Mouse (Mus musculus) lung, postnatal 0 days (tissue): ENCODE data around the gene Arid2. TPM values are rescaled to one million over a fixed set of nuclear protein-coding genes. Genes with fewer than 3 reads are reported as not detected.

Experiments used
- ATAC-seq: fragments of 200-750 bp; cut with Nextera tagmentation; 2 replicates; pipeline ENCODE4 v1.8.0; 2017; ENCODE audit warnings: moderate library complexity
- DNase-seq: peaks from one replicate; pipeline ENCODE4 v3.0.0-alpha.2; 2016; ENCODE audit warnings: low spot score
- H3K27ac ChIP-seq: fragments of 300-500 bp; sonication (generic); 2 replicates; pipeline ENCODE4 v1.5.1; 2014; ENCODE audit warnings: antibody characterized with exemption, mild to moderate bottlenecking, low read length, mixed read lengths
- H3K27me3 ChIP-seq: fragments of 300-500 bp; sonication (generic); replicated peaks from 2 replicates; pipeline ENCODE4 v1.6.1; 2014; ENCODE audit warnings: low read length, mixed read lengths; ENCODE audit not compliant: insufficient read depth
- H3K36me3 ChIP-seq: fragments of 300-500 bp; sonication (generic); 2 replicates; pipeline ENCODE4 v1.6.1; 2014; ENCODE audit warnings: low read length, mixed read lengths; ENCODE audit not compliant: insufficient read depth
- H3K4me1 ChIP-seq: fragments of 300-500 bp; sonication (generic); 2 replicates; pipeline ENCODE4 v1.6.1; 2014; ENCODE audit warnings: antibody characterized with exemption, low read depth, low read length, mixed read lengths; ENCODE audit not compliant: insufficient read depth
- H3K4me2 ChIP-seq: fragments of 300-500 bp; sonication (generic); replicated peaks from 2 replicates; pipeline ENCODE4 v1.6.1; 2014; ENCODE audit warnings: low read depth, mild to moderate bottlenecking, low read length, moderate library complexity, mixed read lengths
- H3K4me3 ChIP-seq: fragments of 300-500 bp; sonication (generic); 2 replicates; pipeline ENCODE4 v1.5.1; 2014; ENCODE audit warnings: low read depth, low read length
- H3K9ac ChIP-seq: fragments of 300-500 bp; sonication (generic); replicated peaks from 2 replicates; pipeline ENCODE4 v1.6.1; 2014; ENCODE audit warnings: low read depth, mild to moderate bottlenecking
- H3K9me3 ChIP-seq: fragments of 300-500 bp; sonication (generic); 2 replicates; pipeline ENCODE4 v1.6.1; 2016; ENCODE audit warnings: low read length, mixed read lengths
- CTCF ChIP-seq: IDR thresholded peaks from 2 replicates; pipeline ENCODE4 v1.5.1; 2016; ENCODE audit warnings: antibody characterized with exemption, mild to moderate bottlenecking
- EP300 ChIP-seq: IDR thresholded peaks from 2 replicates; pipeline ENCODE4 v1.6.1; 2016; ENCODE audit warnings: antibody characterized with exemption, mild to moderate bottlenecking, control low read depth
- whole genome bisulfite sequencing: fragments of 180-500 bp; shearing (Covaris S2); extraction: QIAGEN DNeasy Blood & Tissue Kit; methylation state at CpG from one replicate; pipeline ENCODE4 v1.1.7; 2014; 5-methylcytosine and 5-hydroxymethylcytosine counted together
- polyA plus RNA-seq: library from polyadenylated mRNA; unstranded; fragments of >200 nt; fragmentation: Nextera tagmentation; extraction: Ambion mirVana; gene quantifications from 2 replicates; pipeline ENCODE4 v1.2.1, GENCODE M21; 2015

Arid2 gene
- polyA plus RNA-seq, 1 experiment from 2014 or later, result 15.3 TPM

- no peak overlapping the region for H3K4me3 ChIP-seq
- no peak overlapping the region for H3K4me2 ChIP-seq
- H3K36me3 ChIP-seq, result no peaks in the 10 kb centered on the region
- H3K9ac ChIP-seq, result no peak overlapping the region
- H3K27me3 ChIP-seq, result no peaks in the 10 kb centered on the region
- no peak overlapping the region for H3K27ac ChIP-seq
- WGBS, result over 99% methylated on average over 3 of the region's 3 CpGs
- no peak for TF ChIP-seq EP300
- no peak for TF ChIP-seq CTCF
- no peak for DNase-seq
- no peak for ATAC-seq
- peaks cover 7% of the 10 kb centered on the region for H3K9me3 ChIP-seq
- H3K4me1 ChIP-seq, result no peaks in the 10 kb centered on the region
Measured at GRCm38 (mm10) chr15:96264614-96265013, 22.7 kb upstream of the Arid2 start.

DNA sequence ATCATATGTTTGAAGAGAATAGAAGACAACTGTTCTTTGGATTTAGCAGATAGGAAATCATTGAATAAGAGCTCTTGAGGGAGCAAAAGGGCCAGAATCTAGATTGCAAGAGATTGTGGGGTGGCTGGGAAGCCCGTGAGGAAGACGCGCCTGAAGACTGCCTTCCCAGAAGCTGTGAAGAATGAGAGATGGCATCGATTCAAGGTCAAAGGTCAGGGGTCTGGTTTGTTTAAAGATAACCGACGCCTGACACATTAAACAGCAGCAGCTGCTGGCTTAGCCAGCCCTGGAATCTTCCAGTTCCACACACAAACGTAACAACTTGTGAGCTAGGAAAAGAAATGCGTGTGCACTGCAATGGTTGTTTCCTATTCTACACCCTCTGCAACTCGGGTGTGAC lies 19.4 kb upstream of the Arid2 start:
- H3K4me3 ChIP-seq, result no peak overlapping the region

DNA sequence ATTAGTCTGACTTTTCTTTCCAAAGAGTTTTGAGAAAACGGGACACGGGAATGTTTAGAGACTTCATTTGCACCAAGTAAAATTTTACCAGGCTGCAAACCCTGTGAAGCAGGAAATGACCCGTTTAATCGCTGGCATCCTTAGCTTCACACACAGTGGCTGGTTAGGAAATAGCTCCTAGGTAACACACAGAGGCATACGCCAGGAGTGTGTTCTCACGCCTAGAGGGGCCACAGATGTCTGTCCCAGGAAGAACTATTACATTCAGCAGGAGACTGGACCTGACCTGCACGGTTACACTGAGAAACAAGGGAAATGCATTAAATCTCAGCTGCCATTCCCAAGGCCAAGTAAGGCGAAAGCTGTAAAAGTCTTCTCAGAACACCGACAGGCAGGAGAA lies 18.7 kb upstream of the Arid2 start:
- ATAC-seq (no peak), DNase-seq (no peak)
- Histone ChIP-seq H3K27me3 (no peaks in the 10 kb centered on the region), H3K9me3 (0 out of 2 replicates have a peak, but pooled peaks cover 3% of the 10 kb centered on the region), H3K36me3 (no peaks in the 10 kb centered on the region), H3K4me2 (no peak overlapping the region), H3K4me1 (peaks cover 4% of the 10 kb centered on the region; the same call in 1 of the 2 replicates), H3K4me3 (no peak overlapping the region), H3K27ac (no peak overlapping the region), H3K9ac (no peak overlapping the region)
- 86% methylated on average over 9 of the region's 9 CpGs for WGBS
- TF ChIP-seq EP300 (no peak), CTCF (no peak)

More for the DNA sequence above, 19.4 kb upstream of the Arid2 start:
- 60% methylated on average over 9 of the region's 9 CpGs for WGBS
- Histone ChIP-seq H3K4me2 (no peak overlapping the region), H3K27ac (no peak overlapping the region), H3K27me3 (no peaks in the 10 kb centered on the region), H3K9me3 (0 out of 2 replicates have a peak, but pooled peaks cover 3% of the 10 kb centered on the region), H3K36me3 (no peaks in the 10 kb centered on the region), H3K9ac (no peak overlapping the region), H3K4me1 (peaks cover 4% of the 10 kb centered on the region; the same call in 1 of the 2 replicates)
- DNase-seq (no peak), ATAC-seq (no peak)
- TF ChIP-seq CTCF, result no peak
- TF ChIP-seq EP300, result no peak

- Histone ChIP-seq H3K36me3 (no peaks in the 10 kb centered on the region), H3K27me3 (no peaks in the 10 kb centered on the region), H3K4me3 (no peak overlapping the region), H3K9me3 (0 out of 2 replicates have a peak, but pooled peaks cover 3% of the 10 kb centered on the region), H3K4me2 (no peak overlapping the region), H3K4me1 (peaks cover 4% of the 10 kb centered on the region; the same call in 1 of the 2 replicates), H3K9ac (no peak overlapping the region), H3K27ac (no peak overlapping the region)
- DNase-seq (no peak), ATAC-seq (no peak)
- TF ChIP-seq EP300 (no peak), CTCF (no peak)
- WGBS, result 91% methylated on average over 4 of the region's 4 CpGs
Measured at GRCm38 (mm10) chr15:96269402-96269801, 17.9 kb upstream of the Arid2 start.

- H3K9me3 ChIP-seq, result 0 out of 2 replicates have a peak, but pooled peaks cover 3% of the 10 kb centered on the region
- no peak overlapping the region for H3K4me3 ChIP-seq
- 0 out of 2 replicates have a peak overlapping the region, but pooled peaks have one; percentile 19 for H3K4me2 ChIP-seq
- H3K4me1 ChIP-seq, result peaks cover 4% of the 10 kb centered on the region; the same call in 1 of the 2 replicates
- no peaks in the 10 kb centered on the region for H3K36me3 ChIP-seq
- no peaks in the 10 kb centered on the region for H3K27me3 ChIP-seq
- TF ChIP-seq EP300 (no peak), CTCF (no peak)
- DNase-seq (peak; percentile 90), ATAC-seq (peak; percentile 94)
- H3K27ac ChIP-seq, result peak overlapping the region; percentile 54; the same call in 1 of the 2 replicates
- WGBS, result 66% methylated on average over 10 of the region's 10 CpGs
- H3K9ac ChIP-seq, result no peak overlapping the region
Measured at GRCm38 (mm10) chr15:96270272-96270880, 16.9 kb upstream of the Arid2 start.

DNA sequence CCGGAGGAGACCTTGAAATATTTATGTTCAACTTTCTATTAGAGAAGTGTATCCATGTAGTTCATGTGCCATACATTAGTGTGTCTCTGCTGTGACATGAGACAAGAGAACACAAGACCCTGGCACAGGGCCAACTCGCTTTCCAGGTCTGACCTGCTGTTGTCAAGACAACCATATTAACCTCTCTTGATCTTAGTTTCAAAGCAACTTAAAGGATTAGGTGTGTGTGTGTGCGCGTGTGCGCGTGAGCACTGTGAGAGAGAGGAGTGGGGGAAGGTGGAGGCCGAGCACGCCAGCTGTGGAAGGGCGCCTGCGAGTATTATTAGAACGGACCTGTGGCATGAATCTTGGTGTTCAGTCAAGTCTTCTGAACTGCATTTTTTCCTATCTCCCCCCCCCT lies 15.0 kb upstream of the Arid2 start:
- H3K4me1 ChIP-seq, result peaks cover 9% of the 10 kb centered on the region; the same call in 1 of the 2 replicates
- no peaks in the 10 kb centered on the region for H3K9me3 ChIP-seq
- no peak overlapping the region for H3K9ac ChIP-seq
- H3K27me3 ChIP-seq, result no peaks in the 10 kb centered on the region
- H3K27ac ChIP-seq, result no peak overlapping the region
- DNase-seq (no peak), ATAC-seq (no peak)
- H3K4me3 ChIP-seq, result no peak overlapping the region
- no peaks in the 10 kb centered on the region for H3K36me3 ChIP-seq
- no peak for TF ChIP-seq EP300
- TF ChIP-seq CTCF, result no peak
- WGBS, result 72% methylated on average over 11 of the region's 11 CpGs
- H3K4me2 ChIP-seq, result no peak overlapping the region
